Mouse (Mus musculus) neural tube, embryonic 13.5 days (tissue): Measurements from ENCODE around the gene Tmem108. TPM values are rescaled to one million over a fixed set of nuclear protein-coding genes. Genes with fewer than 3 reads are reported as not detected.

Source experiments
- ATAC-seq: fragments of 200-750 bp; cut with Nextera tagmentation; 2 replicates; pipeline ENCODE4 v1.8.0; 2017; ENCODE audit warnings: low read depth, mild to moderate bottlenecking, moderate TSS enrichment, moderate library complexity
- H3K27ac ChIP-seq: fragments of 300-500 bp; sonication (generic); replicated peaks from 2 replicates; pipeline ENCODE4 v1.5.1; 2015; ENCODE audit warnings: moderate library complexity, mild to moderate bottlenecking, inconsistent platforms
- H3K27me3 ChIP-seq: fragments of 300-500 bp; sonication (generic); 2 replicates; pipeline ENCODE4 v1.6.1; 2015; ENCODE audit warnings: mild to moderate bottlenecking, inconsistent platforms
- H3K36me3 ChIP-seq: fragments of 300-500 bp; sonication (generic); 2 replicates; pipeline ENCODE4 v1.6.1; 2015; ENCODE audit warnings: mild to moderate bottlenecking, inconsistent platforms
- H3K4me1 ChIP-seq: fragments of 300-500 bp; sonication (generic); replicated peaks from 2 replicates; pipeline ENCODE4 v1.6.1; 2015; ENCODE audit warnings: inconsistent platforms
- H3K4me2 ChIP-seq: fragments of 300-500 bp; sonication (generic); 2 replicates; pipeline ENCODE4 v1.6.1; 2015; ENCODE audit warnings: inconsistent platforms, mild to moderate bottlenecking, moderate library complexity
- H3K4me3 ChIP-seq: fragments of 300-500 bp; sonication (generic); 2 replicates; pipeline ENCODE4 v1.5.1; 2015; ENCODE audit warnings: mild to moderate bottlenecking, inconsistent platforms
- H3K9ac ChIP-seq: fragments of 300-500 bp; sonication (generic); 2 replicates; pipeline ENCODE4 v1.6.1; 2015; ENCODE audit warnings: moderate library complexity, mild to moderate bottlenecking, inconsistent platforms
- H3K9me3 ChIP-seq: fragments of 300-500 bp; sonication (generic); 2 replicates; pipeline ENCODE4 v1.6.1; 2016; ENCODE audit warnings: inconsistent platforms
- WGBS: fragments of 180-500 bp; shearing (Covaris S2); methylation state at CpG from one replicate; pipeline ENCODE4 v1.1.7; 2015; 5-methylcytosine and 5-hydroxymethylcytosine counted together
- polyA plus RNA-seq: library from polyadenylated mRNA; unstranded; fragments of >200 nt; fragmentation: Nextera tagmentation; extraction: Ambion mirVana; gene quantifications from 2 replicates; pipeline ENCODE4 v1.2.1, GENCODE M21; 2015

Gene Tmem108
- polyA plus RNA-seq, 1 experiment from 2014 or later, result 24.9 TPM

- Histone ChIP-seq H3K27ac (no peak overlapping the region), H3K4me2 (peak overlapping the region; percentile 9; the same call in 1 of the 2 replicates), H3K4me3 (no peak overlapping the region), H3K9me3 (no peaks in the 10 kb centered on the region), H3K36me3 (no peaks in the 10 kb centered on the region), H3K9ac (0 out of 2 replicates have a peak overlapping the region, but pooled peaks have one; percentile 39), H3K4me1 (peaks cover 50% of the 10 kb centered on the region), H3K27me3 (no peaks in the 10 kb centered on the region)
- WGBS, result 17% methylated on average over 11 of the region's 11 CpGs
- no peak for ATAC-seq
Measured at GRCm38 (mm10) chr9:103471784-103472183, 289.9 kb downstream of the Tmem108 start.

GRCm38 (mm10) chr9:103469516-103469915 is 292.1 kb downstream of the Tmem108 start:
- ATAC-seq, result no peak
- Histone ChIP-seq H3K9me3 (no peaks in the 10 kb centered on the region), H3K9ac (no peak overlapping the region), H3K36me3 (no peaks in the 10 kb centered on the region), H3K4me3 (no peak overlapping the region), H3K4me2 (no peak overlapping the region), H3K27ac (no peak overlapping the region), H3K27me3 (no peaks in the 10 kb centered on the region), H3K4me1 (peaks cover 53% of the 10 kb centered on the region)
- WGBS, result 66% methylated on average over 5 of the region's 5 CpGs

GRCm38 (mm10) chr9:103468911-103469310 is 292.7 kb downstream of the Tmem108 start:
- WGBS, result 80% methylated on average over 7 of the region's 7 CpGs
- H3K4me1 ChIP-seq, result peaks cover 46% of the 10 kb centered on the region

GRCm38 (mm10) chr9:103465711-103466220 is 295.9 kb downstream of the Tmem108 start:
- ATAC-seq, result peak; percentile 57; the same call in 1 of the 2 replicates
- Histone ChIP-seq H3K36me3 (no peaks in the 10 kb centered on the region), H3K27me3 (no peaks in the 10 kb centered on the region), H3K4me1 (peaks cover 25% of the 10 kb centered on the region), H3K9me3 (no peaks in the 10 kb centered on the region), H3K9ac (no peak overlapping the region), H3K4me2 (0 out of 2 replicates have a peak overlapping the region, but pooled peaks have one; percentile 11), H3K4me3 (no peak overlapping the region), H3K27ac (peak overlapping the region; percentile 81)
- 27% methylated on average over 13 of the region's 13 CpGs for WGBS

More at GRCm38 (mm10) chr9:103468911-103469310, 292.7 kb downstream of the Tmem108 start:
- Histone ChIP-seq H3K36me3 (no peaks in the 10 kb centered on the region), H3K4me2 (no peak overlapping the region), H3K4me3 (no peak overlapping the region), H3K9ac (no peak overlapping the region), H3K9me3 (no peaks in the 10 kb centered on the region), H3K27ac (no peak overlapping the region), H3K27me3 (no peaks in the 10 kb centered on the region)
- no peak for ATAC-seq

GRCm38 (mm10) chr9:103465293-103465692 is 296.3 kb downstream of the Tmem108 start:
- Histone ChIP-seq H3K4me1 (peaks cover 21% of the 10 kb centered on the region), H3K36me3 (no peaks in the 10 kb centered on the region), H3K4me2 (0 out of 2 replicates have a peak overlapping the region, but pooled peaks have one; percentile 11), H3K9me3 (no peaks in the 10 kb centered on the region), H3K27ac (peak overlapping the region; percentile 81), H3K27me3 (no peaks in the 10 kb centered on the region), H3K4me3 (no peak overlapping the region), H3K9ac (no peak overlapping the region)
- WGBS, result 17% methylated on average over 1 of the region's 1 CpGs
- ATAC-seq, result no peak

GRCm38 (mm10) chr9:103463833-103464232 is 297.8 kb downstream of the Tmem108 start:
- Histone ChIP-seq H3K9me3 (no peaks in the 10 kb centered on the region), H3K4me2 (no peak overlapping the region), H3K27ac (no peak overlapping the region), H3K4me1 (peaks cover 14% of the 10 kb centered on the region), H3K27me3 (no peaks in the 10 kb centered on the region), H3K36me3 (no peaks in the 10 kb centered on the region), H3K9ac (no peak overlapping the region), H3K4me3 (no peak overlapping the region)
- WGBS, result 68% methylated on average over 6 of the region's 6 CpGs
- ATAC-seq, result no peak

GRCm38 (mm10) chr9:103459839-103460238 is 301.8 kb downstream of the Tmem108 start:
- ATAC-seq, result no peak
- Histone ChIP-seq H3K36me3 (no peaks in the 10 kb centered on the region), H3K27me3 (no peaks in the 10 kb centered on the region), H3K4me1 (no peaks in the 10 kb centered on the region), H3K9ac (no peak overlapping the region), H3K9me3 (no peaks in the 10 kb centered on the region), H3K4me2 (no peak overlapping the region), H3K4me3 (no peak overlapping the region), H3K27ac (no peak overlapping the region)
- WGBS, result 61% methylated on average over 2 of the region's 2 CpGs

GRCm38 (mm10) chr9:103459307-103459706 is 302.3 kb downstream of the Tmem108 start:
- Histone ChIP-seq H3K4me2 (no peak overlapping the region), H3K9me3 (no peaks in the 10 kb centered on the region), H3K36me3 (no peaks in the 10 kb centered on the region), H3K27ac (no peak overlapping the region), H3K27me3 (no peaks in the 10 kb centered on the region), H3K4me3 (no peak overlapping the region), H3K9ac (no peak overlapping the region), H3K4me1 (no peaks in the 10 kb centered on the region)
- 92% methylated on average over 1 of the region's 1 CpGs for WGBS
- ATAC-seq, result no peak

GRCm38 (mm10) chr9:103449651-103450050 is 312.0 kb downstream of the Tmem108 start:
- WGBS, result 66% methylated on average over 6 of the region's 6 CpGs
- no peak overlapping the region for H3K4me3 ChIP-seq
- H3K27ac ChIP-seq, result no peak overlapping the region
- no peak overlapping the region for H3K4me2 ChIP-seq
- H3K9ac ChIP-seq, result no peak overlapping the region
- no peaks in the 10 kb centered on the region for H3K4me1 ChIP-seq
- H3K9me3 ChIP-seq, result 0 out of 2 replicates have a peak, but pooled peaks cover 1% of the 10 kb centered on the region
- no peaks in the 10 kb centered on the region for H3K27me3 ChIP-seq
- H3K36me3 ChIP-seq, result no peaks in the 10 kb centered on the region
- no peak for ATAC-seq

- 89% methylated on average over 7 of the region's 7 CpGs for WGBS
- Histone ChIP-seq H3K36me3 (no peaks in the 10 kb centered on the region), H3K9ac (no peak overlapping the region), H3K27ac (no peak overlapping the region), H3K9me3 (0 out of 2 replicates have a peak, but pooled peaks cover 3% of the 10 kb centered on the region), H3K4me2 (no peak overlapping the region), H3K4me1 (peaks cover 4% of the 10 kb centered on the region; the same call in 1 of the 2 replicates), H3K4me3 (no peak overlapping the region), H3K27me3 (no peaks in the 10 kb centered on the region)
- ATAC-seq, result no peak
Measured at GRCm38 (mm10) chr9:103449092-103449491, 312.5 kb downstream of the Tmem108 start.

GRCm38 (mm10) chr9:103444656-103445055 is 317.0 kb downstream of the Tmem108 start:
- WGBS, result 89% methylated on average over 5 of the region's 5 CpGs
- Histone ChIP-seq H3K9me3 (0 out of 2 replicates have a peak, but pooled peaks cover 3% of the 10 kb centered on the region), H3K4me3 (no peak overlapping the region), H3K27me3 (no peaks in the 10 kb centered on the region), H3K4me2 (no peak overlapping the region), H3K27ac (no peak overlapping the region), H3K9ac (no peak overlapping the region), H3K36me3 (no peaks in the 10 kb centered on the region), H3K4me1 (peaks cover 20% of the 10 kb centered on the region)
- no peak for ATAC-seq

GRCm38 (mm10) chr9:103443824-103444185 is 317.8 kb downstream of the Tmem108 start:
- peak; percentile 65; the same call in 1 of the 2 replicates for ATAC-seq
- Histone ChIP-seq H3K27me3 (no peaks in the 10 kb centered on the region), H3K36me3 (no peaks in the 10 kb centered on the region), H3K9me3 (0 out of 2 replicates have a peak, but pooled peaks cover 3% of the 10 kb centered on the region), H3K9ac (no peak overlapping the region), H3K4me1 (peaks cover 20% of the 10 kb centered on the region), H3K4me2 (0 out of 2 replicates have a peak overlapping the region, but pooled peaks have one; percentile 25), H3K27ac (peak overlapping the region; percentile 78), H3K4me3 (no peak overlapping the region)
- 32% methylated on average over 7 of the region's 7 CpGs for WGBS
